Mouse (Mus musculus) forebrain, embryonic 13.5 days (tissue): ENCODE data around the gene Ppp2r5d. TPM values are rescaled to one million over a fixed set of nuclear protein-coding genes. Genes with fewer than 3 reads are reported as not detected.

Experiments
- ATAC-seq: fragments of 200-750 bp; cut with Nextera tagmentation; 2 replicates; pipeline ENCODE4 v1.8.0; 2017
- H3K27ac ChIP-seq: fragments of 300-500 bp; sonication (generic); 2 replicates; pipeline ENCODE4 v1.5.1; 2015; ENCODE audit warnings: inconsistent platforms, mild to moderate bottlenecking, moderate library complexity
- H3K27me3 ChIP-seq: fragments of 300-500 bp; sonication (generic); 2 replicates; pipeline ENCODE4 v1.6.1; 2015; ENCODE audit warnings: mild to moderate bottlenecking, inconsistent platforms
- H3K36me3 ChIP-seq: fragments of 300-500 bp; sonication (generic); 2 replicates; pipeline ENCODE4 v1.6.1; 2015; ENCODE audit warnings: mild to moderate bottlenecking, inconsistent platforms; ENCODE audit not compliant: poor library complexity, severe bottlenecking
- H3K4me1 ChIP-seq: fragments of 300-500 bp; sonication (generic); 2 replicates; pipeline ENCODE4 v1.6.1; 2015; ENCODE audit warnings: inconsistent platforms
- H3K4me2 ChIP-seq: fragments of 300-500 bp; sonication (generic); 2 replicates; pipeline ENCODE4 v1.6.1; 2015; ENCODE audit warnings: inconsistent platforms, mild to moderate bottlenecking, moderate library complexity
- H3K4me3 ChIP-seq: fragments of 300-500 bp; sonication (generic); 2 replicates; pipeline ENCODE4 v1.5.1; 2015; ENCODE audit warnings: mild to moderate bottlenecking, inconsistent platforms
- H3K9ac ChIP-seq: fragments of 300-500 bp; sonication (generic); 2 replicates; pipeline ENCODE4 v1.6.1; 2015; ENCODE audit warnings: mild to moderate bottlenecking, inconsistent platforms
- H3K9me3 ChIP-seq: fragments of 300-500 bp; sonication (generic); replicated peaks from 2 replicates; pipeline ENCODE4 v1.6.1; 2016; ENCODE audit warnings: inconsistent platforms
- WGBS: fragments of 180-500 bp; shearing (Covaris S2); methylation state at CpG from one replicate; pipeline ENCODE4 v1.1.7; 2015; 5-methylcytosine and 5-hydroxymethylcytosine counted together
- polyA plus RNA-seq: library from polyadenylated mRNA; unstranded; fragments of >200 nt; fragmentation: Nextera tagmentation; extraction: Ambion mirVana; gene quantifications from 2 replicates; pipeline ENCODE4 v1.2.1, GENCODE M21; 2015

The Ppp2r5d gene
- polyA plus RNA-seq, 1 experiment from 2014 or later, result 85.4 TPM

- H3K9me3 ChIP-seq, result no peaks in the 10 kb centered on the region
- no peak overlapping the region for H3K9ac ChIP-seq
- no peaks in the 10 kb centered on the region for H3K27me3 ChIP-seq
- no peak overlapping the region for H3K4me3 ChIP-seq
- peaks cover 45% of the 10 kb centered on the region for H3K36me3 ChIP-seq
- no peaks in the 10 kb centered on the region for H3K4me1 ChIP-seq
- 81% methylated on average over 1 of the region's 1 CpGs for WGBS
- H3K4me2 ChIP-seq, result no peak overlapping the region
- ATAC-seq, result no peak
- H3K27ac ChIP-seq, result no peak overlapping the region
Observed at GRCm38 (mm10) chr17:46694517-46695063, 10.3 kb downstream of the Ppp2r5d start.

GRCm38 (mm10) chr17:46691390-46691789 is 13.5 kb downstream of the Ppp2r5d start:
- Histone ChIP-seq H3K4me2 (no peak overlapping the region), H3K27me3 (no peaks in the 10 kb centered on the region), H3K9me3 (no peaks in the 10 kb centered on the region), H3K27ac (no peak overlapping the region), H3K9ac (no peak overlapping the region), H3K4me1 (no peaks in the 10 kb centered on the region), H3K4me3 (no peak overlapping the region), H3K36me3 (peaks cover 43% of the 10 kb centered on the region)
- ATAC-seq, result no peak
- WGBS, result 89% methylated on average over 2 of the region's 2 CpGs

- Histone ChIP-seq H3K4me3 (no peak overlapping the region), H3K27ac (no peak overlapping the region), H3K4me2 (no peak overlapping the region), H3K4me1 (no peaks in the 10 kb centered on the region), H3K9me3 (no peaks in the 10 kb centered on the region), H3K27me3 (no peaks in the 10 kb centered on the region), H3K36me3 (peaks cover 43% of the 10 kb centered on the region), H3K9ac (no peak overlapping the region)
- ATAC-seq, result no peak
- WGBS, result 94% methylated on average over 12 of the region's 12 CpGs
Observed at GRCm38 (mm10) chr17:46690665-46691064, 14.2 kb downstream of the Ppp2r5d start.

- no peaks in the 10 kb centered on the region for H3K9me3 ChIP-seq
- H3K36me3 ChIP-seq, result peaks cover 55% of the 10 kb centered on the region
- H3K9ac ChIP-seq, result no peak overlapping the region
- no peak overlapping the region for H3K27ac ChIP-seq
- H3K27me3 ChIP-seq, result no peaks in the 10 kb centered on the region
- H3K4me2 ChIP-seq, result no peak overlapping the region
- no peak overlapping the region for H3K4me3 ChIP-seq
- no peak for ATAC-seq
- H3K4me1 ChIP-seq, result peaks cover 9% of the 10 kb centered on the region
- 90% methylated on average over 6 of the region's 6 CpGs for WGBS
Observed at GRCm38 (mm10) chr17:46685913-46686312, 19.0 kb downstream of the Ppp2r5d start.

- peaks cover 61% of the 10 kb centered on the region for H3K36me3 ChIP-seq
- no peak overlapping the region for H3K27ac ChIP-seq
- no peaks in the 10 kb centered on the region for H3K9me3 ChIP-seq
- H3K9ac ChIP-seq, result no peak overlapping the region
- WGBS, result 77% methylated on average over 16 of the region's 16 CpGs
- H3K4me3 ChIP-seq, result no peak overlapping the region
- peaks cover 32% of the 10 kb centered on the region for H3K4me1 ChIP-seq
- no peak for ATAC-seq
- H3K4me2 ChIP-seq, result no peak overlapping the region
- no peaks in the 10 kb centered on the region for H3K27me3 ChIP-seq
Observed at GRCm38 (mm10) chr17:46682654-46683389, 22.1 kb downstream of the Ppp2r5d start.

GRCm38 (mm10) chr17:46681466-46682118 is 23.3 kb downstream of the Ppp2r5d start:
- H3K27me3 ChIP-seq, result no peaks in the 10 kb centered on the region
- ATAC-seq, result no peak
- 0 out of 2 replicates have a peak overlapping the region, but pooled peaks have one; percentile 57 for H3K27ac ChIP-seq
- peaks cover 61% of the 10 kb centered on the region for H3K36me3 ChIP-seq
- H3K4me1 ChIP-seq, result peaks cover 32% of the 10 kb centered on the region
- no peaks in the 10 kb centered on the region for H3K9me3 ChIP-seq
- WGBS, result 25% methylated on average over 12 of the region's 12 CpGs
- H3K9ac ChIP-seq, result peak overlapping the region; percentile 75
- peak overlapping the region; percentile 82 for H3K4me3 ChIP-seq
- H3K4me2 ChIP-seq, result peak overlapping the region; percentile 89

GRCm38 (mm10) chr17:46680760-46681373 is 24.0 kb downstream of the Ppp2r5d start, which contains the start of gene Klhdc3:
TSS of gene Klhdc3 (minus strand) at chr17:46680914.
- Histone ChIP-seq H3K27ac (peak within 1 kb of the TSS; percentile 89), H3K27me3 (no peaks in the 10 kb centered on the region), H3K9ac (peak within 1 kb of the TSS; percentile 75), H3K36me3 (peaks cover 61% of the 10 kb centered on the region), H3K4me1 (peaks cover 32% of the 10 kb centered on the region), H3K9me3 (no peaks in the 10 kb centered on the region), H3K4me2 (peak within 1 kb of the TSS; percentile 89), H3K4me3 (peak within 1 kb of the TSS; percentile 82)
- ATAC-seq, result peak; percentile 97
- WGBS, result under 1% methylated on average over 49 of the region's 49 CpGs

- Histone ChIP-seq H3K9me3 (no peaks in the 10 kb centered on the region), H3K4me2 (peak overlapping the region; percentile 77), H3K27ac (peak overlapping the region; percentile 89), H3K4me3 (peak overlapping the region; percentile 82), H3K36me3 (peaks cover 61% of the 10 kb centered on the region), H3K4me1 (peaks cover 34% of the 10 kb centered on the region), H3K27me3 (no peaks in the 10 kb centered on the region), H3K9ac (peak overlapping the region; percentile 72)
- peak; percentile 16 for ATAC-seq
- WGBS, result under 1% methylated on average over 34 of the region's 34 CpGs
Observed at GRCm38 (mm10) chr17:46679843-46680759, 24.8 kb downstream of the Ppp2r5d start.

GRCm38 (mm10) chr17:46678911-46679310 is 26.0 kb downstream of the Ppp2r5d start:
- 68% methylated on average over 9 of the region's 9 CpGs for WGBS

GRCm38 (mm10) chr17:46678416-46678815 is 26.5 kb downstream of the Ppp2r5d start, which contains the start of gene Mea1:
TSS of gene Mea1 (plus strand) at chr17:46678793.
- peaks cover 50% of the 10 kb centered on the region for H3K36me3 ChIP-seq
- peak within 1 kb of the TSS; percentile 72 for H3K9ac ChIP-seq
- H3K4me2 ChIP-seq, result peak within 1 kb of the TSS; percentile 77
- no peaks in the 10 kb centered on the region for H3K27me3 ChIP-seq
- peaks cover 46% of the 10 kb centered on the region for H3K4me1 ChIP-seq
- H3K9me3 ChIP-seq, result no peaks in the 10 kb centered on the region
- no peak for ATAC-seq
- H3K4me3 ChIP-seq, result peak within 1 kb of the TSS; percentile 82
- WGBS, result 92% methylated on average over 8 of the region's 9 CpGs
- H3K27ac ChIP-seq, result no peak within 1 kb of the TSS; the same call in 1 of the 2 replicates

More at GRCm38 (mm10) chr17:46678911-46679310, 26.0 kb downstream of the Ppp2r5d start:
- Histone ChIP-seq H3K4me2 (peak overlapping the region; percentile 77), H3K4me1 (peaks cover 42% of the 10 kb centered on the region), H3K9me3 (no peaks in the 10 kb centered on the region), H3K36me3 (peaks cover 55% of the 10 kb centered on the region), H3K27me3 (no peaks in the 10 kb centered on the region), H3K9ac (peak overlapping the region; percentile 72), H3K4me3 (peak overlapping the region; percentile 82), H3K27ac (no peak overlapping the region)
- no peak for ATAC-seq
